In the genomic region with DNA sequence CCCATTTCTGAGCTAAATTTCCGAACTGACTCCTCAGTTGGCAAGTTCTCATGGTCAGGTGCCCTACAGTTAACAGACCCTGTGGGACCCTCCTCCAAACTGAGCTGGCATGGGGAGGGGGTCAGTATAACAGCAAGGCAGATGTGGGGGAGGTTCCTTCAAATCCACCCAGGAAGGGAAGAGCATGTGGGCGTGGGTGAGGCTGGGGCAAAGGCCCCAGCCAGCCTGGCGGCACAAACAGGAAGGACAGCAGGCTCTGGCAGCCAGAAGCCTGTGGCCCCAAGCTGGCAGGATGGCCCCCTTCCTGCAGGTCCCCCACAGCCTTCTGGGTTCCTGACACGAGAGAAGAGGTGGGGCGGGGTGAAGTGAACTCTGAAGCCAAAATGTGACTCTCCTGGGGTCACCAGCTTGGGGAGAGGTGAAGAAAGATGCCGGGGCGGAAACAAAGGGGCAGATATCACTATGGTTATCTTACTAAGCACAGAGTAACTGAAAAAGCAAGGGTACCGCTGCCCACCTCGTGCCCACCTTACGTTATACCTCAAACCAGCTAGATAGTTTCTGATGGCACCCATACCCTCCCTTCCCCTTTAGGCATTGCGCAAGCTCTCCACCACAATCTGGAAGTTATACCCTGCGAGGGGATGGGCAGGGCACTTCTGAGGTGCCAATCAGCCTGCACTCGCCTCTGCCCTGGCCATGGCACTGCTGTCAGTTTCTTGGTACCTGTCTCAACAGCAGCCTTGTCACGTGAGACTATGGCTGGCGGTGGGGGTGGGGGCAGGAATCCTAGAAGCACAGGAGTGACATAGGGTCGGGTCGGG, we compare ENCODE assay signal across 8 mouse cellular contexts. TPM values are rescaled to one million over a fixed set of nuclear protein-coding genes. Genes with fewer than 3 reads are reported as not detected.
DNase-seq lines count a peak whose midpoint lies in the region; ATAC-seq lines count a peak whose summit lies in the region.
"Had no signal": no experiment of that assay in that cellular context is flagged by ENCODE, and none has a peak within 500 bp of the region (broad histone marks: within the 10 kb centered on the region; RNA-seq: fewer than 3 reads in every experiment).

A gene (plus strand): TSS at position 681 of the 824 bp plus-strand sequence.

- peaks cover 8% of the 10 kb centered on the region; the same call in 1 of the 2 replicates for H3K4me1 ChIP-seq in kidney, embryonic 15.5 days
- H3K4me1 ChIP-seq in midbrain, embryonic 16.5 days (ENCODE audit: control insufficient read depth, insufficient read depth, low read length) = no peaks in the 10 kb centered on the region

- DNase-seq in kidney, postnatal 36 days = no peak
- DNase-seq in Muller cell, postnatal 12 days (ENCODE audit: inconsistent ontology term) = peak; percentile 28
- peak; percentile 28 for DNase-seq in splenic B cell, adult 2 months (ENCODE audit: low read depth, low spot score)
- DNase-seq in adrenal gland, postnatal 4 days (ENCODE audit: low spot score in 2 of 2) = no peak

- H3K36me3 ChIP-seq in kidney, embryonic 15.5 days = no peaks in the 10 kb centered on the region
- no peaks in the 10 kb centered on the region for H3K36me3 ChIP-seq in splenic B cell, adult 2 months (ENCODE audit: control insufficient read depth, insufficient read depth, low read length, poor library complexity, severe bottlenecking)
- H3K36me3 ChIP-seq in midbrain, embryonic 16.5 days (ENCODE audit: control insufficient read depth, insufficient read depth, low read length) = no peaks in the 10 kb centered on the region

- H3K9me3 ChIP-seq in kidney, embryonic 15.5 days (replicated peaks) = no peaks in the 10 kb centered on the region
- H3K9me3 ChIP-seq in midbrain, embryonic 16.5 days (replicated peaks; ENCODE audit: control insufficient read depth, low read length, poor library complexity, severe bottlenecking) = no peaks in the 10 kb centered on the region

- no peak within 1 kb of the TSS for H3K4me2 ChIP-seq in kidney, embryonic 15.5 days
- no peak within 1 kb of the TSS for H3K4me2 ChIP-seq in midbrain, embryonic 16.5 days (ENCODE audit: low read length)

- 0 out of 2 replicates have a peak within 1 kb of the TSS, but pooled peaks have one; percentile 10 for H3K9ac ChIP-seq in kidney, embryonic 15.5 days
- no peak within 1 kb of the TSS for H3K9ac ChIP-seq in midbrain, embryonic 16.5 days (ENCODE audit: low read depth, low read length)

- 56% methylated on average over 17 of the region's 17 CpGs for WGBS in kidney, embryonic 15.5 days
- WGBS in midbrain, embryonic 16.5 days = 67% methylated on average over 17 of the region's 17 CpGs

- ATAC-seq in kidney, embryonic 15.5 days (replicated peaks; ENCODE audit: low FRiP score) = no peak; the same call in 1 of the 2 replicates
- peak; percentile 67 for ATAC-seq in inflammation-experienced regulatory T-cells, adult 6 months
- ATAC-seq in midbrain, embryonic 16.5 days = no peak

- H3K27ac ChIP-seq in kidney, embryonic 15.5 days = no peak within 1 kb of the TSS
- H3K27ac ChIP-seq in midbrain, embryonic 16.5 days (ENCODE audit: low read length) = no peak within 1 kb of the TSS
- H3K27ac ChIP-seq: hindbrain, postnatal 0 days had no signal

- H3K27me3 ChIP-seq in kidney, embryonic 15.5 days = peaks cover 25% of the 10 kb centered on the region
- H3K27me3 ChIP-seq in splenic B cell, adult 2 months (ENCODE audit: control insufficient read depth, insufficient read depth, low read length, poor library complexity, severe bottlenecking) = no peaks in the 10 kb centered on the region
- peaks cover 5% of the 10 kb centered on the region; the same call in 1 of the 2 replicates for H3K27me3 ChIP-seq in midbrain, embryonic 16.5 days (ENCODE audit: control insufficient read depth, insufficient read depth, low read depth, low read length)

- H3K4me3 ChIP-seq in kidney, embryonic 15.5 days (replicated peaks) = no peak within 1 kb of the TSS
- no peak within 1 kb of the TSS for H3K4me3 ChIP-seq in midbrain, embryonic 16.5 days (ENCODE audit: low read depth, low read length)

RNA-seq across cellular contexts. Expression of the gene that starts here (rescaled TPM):
- 0.08 and 0.18 TPM in 2 replicates for polyA plus RNA-seq in kidney, embryonic 15.5 days (2015; fragmentation: Nextera tagmentation; extraction: Ambion mirVana)
- polyA plus RNA-seq in inflammation-experienced regulatory T-cells, adult 6 months (2017; shearing (Covaris generic)) = 10 to 100 TPM in 1 of 3 experiments, 1 to 10 TPM in 2; 4.1 to 14.7 (median 7.2) TPM
- under 1 TPM in 1 of 2 experiments, not detected in 1; 0.82 TPM for total RNA-seq in adrenal gland, postnatal 4 days (2021)
- 0.09 and 0.80 TPM in 2 replicates for polyA plus RNA-seq in midbrain, embryonic 16.5 days (2015; fragmentation: Nextera tagmentation; extraction: Ambion mirVana)

Comparison
In these comparisons a context has a peak if more than half of its experiments do, and no peak if none do; other contexts are left out.
1. DNase-seq: peak in Muller cell, postnatal 12 days (single experiment) and splenic B cell, adult 2 months (single experiment); none in kidney, postnatal 36 days (0 of 2) and adrenal gland, postnatal 4 days (0 of 2).